Mouse (Mus musculus) ES-E14 (cell line): ENCODE results near the gene Prrt1. TPM values are rescaled to one million over a fixed set of nuclear protein-coding genes. Genes with fewer than 3 reads are reported as not detected.

Source experiments
- DNase-seq: peaks from one replicate; pipeline ENCODE4 v3.0.0-alpha.2; 2013; ENCODE audit warnings: low read depth, low spot score
- H3K27ac ChIP-seq: 2 replicates; pipeline ENCODE4 v1.5.1; 2012; ENCODE audit warnings: low read depth, mild to moderate bottlenecking, low read length, moderate library complexity, mixed read lengths; ENCODE audit not compliant: poor library complexity, insufficient read depth, severe bottlenecking
- H3K36me3 ChIP-seq: 2 replicates; pipeline ENCODE4 v1.6.1; 2012; ENCODE audit warnings: mild to moderate bottlenecking, low read length, moderate library complexity, mixed read lengths; ENCODE audit not compliant: control insufficient read depth, poor library complexity, insufficient read depth, severe bottlenecking
- H3K4me1 ChIP-seq, 2 experiments: fragments of 150-350 bp in 1 of 2; sonication (generic) in 1 of 2; 2 replicates each; pipeline ENCODE4 v1.6.1; 2012; ENCODE audit warnings: low read length in 2 of 2, mild to moderate bottlenecking in 1 of 2, mixed read lengths in 1 of 2; ENCODE audit not compliant: control insufficient read depth in 2 of 2, insufficient read depth in 2 of 2, poor library complexity in 1 of 2
- H3K4me3 ChIP-seq, 2 experiments: fragments of 150-350 bp in 1 of 2; sonication (generic) in 1 of 2; 2 replicates each; pipeline ENCODE4 v1.5.1; 2012; ENCODE audit warnings: low read length in 2 of 2, low read depth in 1 of 2, mild to moderate bottlenecking in 1 of 2, mixed read lengths in 1 of 2; ENCODE audit not compliant: insufficient read depth in 1 of 2, poor library complexity in 1 of 2, severe bottlenecking in 1 of 2
- H3K9ac ChIP-seq: 2 replicates; pipeline ENCODE4 v1.6.1; 2012; ENCODE audit warnings: low read depth, mild to moderate bottlenecking, low read length, mixed read lengths; ENCODE audit not compliant: poor library complexity, insufficient read depth, severe bottlenecking
- H3K9me3 ChIP-seq: fragments of 150-350 bp; sonication (generic); 2 replicates; pipeline ENCODE4 v1.6.1; 2012; ENCODE audit warnings: low read depth, mild to moderate bottlenecking, low read length; ENCODE audit not compliant: control insufficient read depth, insufficient read depth
- CHD2 ChIP-seq: IDR thresholded peaks from 2 replicates; pipeline ENCODE4 v1.6.1; 2014; ENCODE audit warnings: mild to moderate bottlenecking, low read depth, low read length, inconsistent platforms
- HCFC1 ChIP-seq: IDR thresholded peaks from 2 replicates; pipeline ENCODE4 v1.6.1; 2012; ENCODE audit warnings: low read length, inconsistent platforms, borderline replicate concordance; ENCODE audit not compliant: insufficient read depth
- MAFK ChIP-seq: IDR thresholded peaks from 2 replicates; pipeline ENCODE4 v1.6.1; 2014; ENCODE audit warnings: mild to moderate bottlenecking, low read depth, low read length, inconsistent platforms; ENCODE audit not compliant: insufficient read depth
- ZC3H11A ChIP-seq: IDR thresholded peaks from 2 replicates; pipeline ENCODE4 v1.6.1; 2012; ENCODE audit warnings: low read depth, mild to moderate bottlenecking, inconsistent platforms, low read length, borderline replicate concordance
- ZNF384 ChIP-seq: IDR thresholded peaks from 2 replicates; pipeline ENCODE4 v1.6.1; 2012; ENCODE audit warnings: low read depth, low read length, inconsistent platforms
- in situ Hi-C, 2 experiments: fragments of 600-800 bp; cut with MboI; formaldehyde crosslinking; loops; one replicate each; pipeline ENCODE4 v1.15.1; 2025; ENCODE audit warnings: low sequenced_read_pairs in 2 of 2, inconsistent platforms in 1 of 2; ENCODE audit not compliant: unreplicated experiment in 2 of 2
- total RNA-seq: library from RNA; depleted of rRNA; stranded (reverse); fragments of 300-350 nt; gene quantifications from 2 replicates; pipeline ENCODE4 v1.2.3, GENCODE M21; 2012

The Prrt1 gene
- total RNA-seq, 1 experiment = 0.13 TPM

DNA sequence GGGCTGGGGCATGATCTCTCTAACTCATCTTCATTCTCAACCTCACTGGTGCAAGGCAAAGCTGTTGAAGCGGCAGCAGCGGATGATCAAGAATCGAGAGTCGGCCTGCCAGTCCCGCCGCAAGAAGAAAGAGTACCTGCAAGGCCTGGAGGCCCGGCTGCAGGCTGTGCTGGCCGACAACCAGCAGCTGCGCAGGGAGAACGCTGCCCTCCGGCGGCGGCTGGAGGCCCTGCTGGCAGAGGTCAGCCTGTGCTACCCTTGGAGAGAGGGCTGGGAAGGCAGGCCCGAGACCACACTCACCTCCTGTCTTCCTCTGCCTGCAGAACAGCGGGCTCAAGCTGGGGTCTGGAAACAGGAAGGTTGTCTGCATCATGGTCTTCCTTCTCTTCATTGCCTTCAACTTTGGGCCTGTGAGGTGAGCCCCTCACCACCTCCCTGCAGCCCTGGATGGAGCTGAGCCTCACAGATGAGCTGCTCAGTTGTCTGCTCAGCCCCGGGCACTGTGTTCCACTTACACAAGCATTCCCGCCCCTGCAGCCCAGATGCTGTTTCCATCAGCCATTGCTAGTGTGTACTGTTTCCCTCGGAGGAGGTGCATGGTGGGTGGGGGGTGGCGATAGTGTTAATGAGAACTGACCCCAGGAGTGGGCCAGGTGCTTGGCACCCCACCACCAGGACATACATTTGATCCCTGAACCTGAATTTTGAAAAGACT, 22.3 kb downstream of the Prrt1 start:
- in situ Hi-C loops = no loop called here
- no peak for DNase-seq

DNA sequence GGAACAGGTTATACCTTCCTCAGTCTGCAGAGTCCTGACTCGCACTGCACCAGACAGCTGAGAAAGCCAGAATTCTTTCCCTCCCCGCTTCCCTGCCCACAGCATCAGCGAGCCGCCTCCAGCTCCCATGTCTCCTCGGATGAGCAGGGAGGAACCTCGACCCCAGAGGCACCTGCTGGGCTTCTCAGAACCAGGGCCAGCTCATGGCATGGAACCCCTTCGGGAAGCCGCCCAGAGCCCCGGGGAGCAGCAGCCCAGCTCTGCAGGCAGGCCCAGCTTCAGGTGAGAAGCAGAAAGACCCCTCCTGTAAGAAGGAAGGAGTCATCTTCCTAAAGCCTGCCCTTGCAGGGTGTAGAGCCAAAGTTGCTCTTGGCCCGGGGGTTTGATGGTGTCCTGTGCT, 23.2 kb downstream of the Prrt1 start:
- no peak overlapping the region for H3K9ac ChIP-seq
- in situ Hi-C loops = no loop called here
- H3K4me1 ChIP-seq = peaks cover 0 to 5% of the 10 kb centered on the region in 2 experiments; a peak in 1 of 4 replicates
- no peak for TF ChIP-seq HCFC1
- TF ChIP-seq CHD2 = no peak
- no peak for TF ChIP-seq ZNF384
- TF ChIP-seq MAFK = no peak
- TF ChIP-seq ZC3H11A = no peak
- peaks cover 53% of the 10 kb centered on the region for H3K36me3 ChIP-seq
- no peaks in the 10 kb centered on the region for H3K9me3 ChIP-seq
- no peak overlapping the region for H3K27ac ChIP-seq
- no peak overlapping the region for H3K4me3 ChIP-seq
- no peak for DNase-seq

More for the DNA sequence above, 22.3 kb downstream of the Prrt1 start:
- Histone ChIP-seq H3K9ac (no peak overlapping the region), H3K36me3 (peaks cover 53% of the 10 kb centered on the region), H3K4me1 (peaks cover 0 to 5% of the 10 kb centered on the region in 2 experiments; a peak in 1 of 4 replicates), H3K9me3 (no peaks in the 10 kb centered on the region), H3K27ac (no peak overlapping the region), H3K4me3 (no peak overlapping the region)
- TF ChIP-seq MAFK (no peak), ZC3H11A (no peak), ZNF384 (no peak), HCFC1 (no peak), CHD2 (no peak)

DNA sequence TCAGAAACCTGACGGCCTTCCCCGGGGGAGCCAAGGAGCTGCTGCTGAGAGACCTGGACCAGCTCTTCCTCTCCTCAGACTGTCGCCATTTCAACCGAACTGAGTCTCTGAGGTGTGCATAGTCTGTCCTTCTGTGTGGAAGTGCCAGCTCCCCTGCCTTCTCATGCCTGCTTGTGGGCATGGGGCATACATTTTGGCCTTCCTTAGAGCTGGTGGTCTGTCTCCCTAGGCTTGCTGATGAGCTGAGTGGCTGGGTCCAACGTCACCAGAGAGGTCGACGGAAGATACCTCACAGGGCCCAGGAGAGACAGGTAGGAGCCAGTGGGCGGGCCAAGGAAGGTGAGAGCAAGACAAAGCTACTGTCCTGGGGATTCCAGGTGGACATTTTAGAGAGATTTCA, 23.7 kb downstream of the Prrt1 start:
- in situ Hi-C loops = no loop called here
- Histone ChIP-seq H3K9me3 (no peaks in the 10 kb centered on the region), H3K27ac (no peak overlapping the region), H3K4me3 (no peak overlapping the region), H3K36me3 (peaks cover 53% of the 10 kb centered on the region), H3K4me1 (peaks cover 0 to 4% of the 10 kb centered on the region in 2 experiments; a peak in 1 of 4 replicates), H3K9ac (no peak overlapping the region)
- TF ChIP-seq CHD2 (no peak), ZC3H11A (no peak), ZNF384 (no peak), MAFK (no peak), HCFC1 (no peak)
- no peak for DNase-seq

DNA sequence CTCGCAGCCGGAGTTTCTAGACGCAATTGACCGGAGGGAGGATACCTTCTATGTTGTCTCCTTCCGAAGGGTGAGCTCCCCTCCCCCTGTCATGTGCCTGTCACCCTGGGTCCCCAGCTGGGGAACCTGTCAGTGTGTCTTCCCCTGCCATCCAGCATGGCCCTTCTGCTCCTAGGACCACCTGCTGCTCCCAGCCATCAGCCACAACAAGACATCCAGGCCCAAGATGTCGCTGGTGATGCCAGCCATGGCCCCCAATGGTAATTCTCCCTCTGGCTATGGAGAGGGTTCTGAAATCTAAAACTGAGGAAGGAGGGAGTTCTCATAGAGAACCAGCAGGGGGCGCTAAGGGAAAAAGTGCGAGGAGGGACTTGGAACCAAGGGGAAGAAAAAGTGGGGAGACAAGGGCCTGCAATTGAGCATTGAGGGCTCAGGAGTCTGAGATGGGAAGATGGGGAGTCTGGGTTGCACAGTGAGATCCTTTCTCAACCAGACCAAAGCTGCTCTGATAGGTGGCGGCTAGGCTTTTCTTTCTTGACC, 24.5 kb downstream of the Prrt1 start:
- Histone ChIP-seq H3K9me3 (no peaks in the 10 kb centered on the region), H3K9ac (no peak overlapping the region), H3K4me3 (no peak overlapping the region), H3K4me1 (0 out of 4 replicates have a peak, but pooled peaks cover 0 to 3% of the 10 kb centered on the region in 2 experiments), H3K27ac (no peak overlapping the region), H3K36me3 (peaks cover 48% of the 10 kb centered on the region)
- in situ Hi-C loops = no loop called here
- no peak for DNase-seq
- TF ChIP-seq ZNF384 (no peak), MAFK (no peak), ZC3H11A (no peak), CHD2 (no peak)

DNA sequence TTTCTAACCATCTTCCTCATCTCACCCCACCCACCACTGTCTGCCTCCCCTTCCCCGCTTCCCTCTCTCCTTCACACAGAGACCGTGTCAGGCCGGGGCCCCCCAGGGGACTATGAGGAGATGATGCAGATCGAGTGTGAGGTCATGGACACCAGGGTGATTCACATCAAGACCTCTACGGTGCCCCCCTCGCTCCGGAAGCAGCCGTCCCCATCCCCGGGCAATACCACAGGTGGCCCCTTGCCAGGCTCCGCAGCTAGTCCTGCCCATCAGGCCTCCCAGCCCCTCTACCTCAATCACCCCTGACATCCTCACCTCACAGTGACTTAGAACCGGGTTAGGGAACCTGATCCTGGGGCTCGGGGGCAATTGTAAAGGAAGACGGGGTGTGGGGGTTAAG, 25.1 kb downstream of the Prrt1 start:
- H3K4me1 ChIP-seq = 0 out of 4 replicates have a peak, but pooled peaks cover 0 to 3% of the 10 kb centered on the region in 2 experiments
- H3K9me3 ChIP-seq = no peaks in the 10 kb centered on the region
- TF ChIP-seq ZC3H11A (no peak), ZNF384 (no peak), CHD2 (no peak), MAFK (no peak), HCFC1 (no peak)
- H3K36me3 ChIP-seq = peaks cover 44% of the 10 kb centered on the region
- no peak for DNase-seq
- no peak overlapping the region for H3K4me3 ChIP-seq
- H3K27ac ChIP-seq = no peak overlapping the region
- no peak overlapping the region for H3K9ac ChIP-seq
- in situ Hi-C loops = no loop called here
